Mouse (Mus musculus): Measurements from ENCODE around the gene Bet1l.

Bet1l gene

DNA sequence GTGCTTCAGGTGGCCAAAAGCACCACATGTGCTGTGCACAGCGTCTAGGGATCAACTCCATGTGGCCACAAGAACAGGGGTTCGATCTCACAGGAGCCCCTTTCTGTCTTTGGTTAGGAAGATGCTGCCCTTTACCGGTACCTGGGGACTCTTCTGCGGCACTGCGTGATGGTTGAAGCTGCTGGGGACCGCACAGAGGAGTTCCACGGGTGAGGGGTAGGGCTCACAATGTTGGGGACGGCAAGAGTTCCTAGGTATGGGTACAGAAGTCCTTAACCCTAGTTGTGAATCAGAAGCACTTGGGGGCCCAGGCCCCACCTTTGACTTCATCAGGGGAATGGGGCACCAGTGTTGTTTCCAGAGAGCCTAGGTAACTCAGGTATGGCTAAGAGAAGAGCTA lies 1.4 kb upstream of the Bet1l start:
- no peak for DNase-seq (ENCODE audit: low spot score in 2 of 2)

DNA sequence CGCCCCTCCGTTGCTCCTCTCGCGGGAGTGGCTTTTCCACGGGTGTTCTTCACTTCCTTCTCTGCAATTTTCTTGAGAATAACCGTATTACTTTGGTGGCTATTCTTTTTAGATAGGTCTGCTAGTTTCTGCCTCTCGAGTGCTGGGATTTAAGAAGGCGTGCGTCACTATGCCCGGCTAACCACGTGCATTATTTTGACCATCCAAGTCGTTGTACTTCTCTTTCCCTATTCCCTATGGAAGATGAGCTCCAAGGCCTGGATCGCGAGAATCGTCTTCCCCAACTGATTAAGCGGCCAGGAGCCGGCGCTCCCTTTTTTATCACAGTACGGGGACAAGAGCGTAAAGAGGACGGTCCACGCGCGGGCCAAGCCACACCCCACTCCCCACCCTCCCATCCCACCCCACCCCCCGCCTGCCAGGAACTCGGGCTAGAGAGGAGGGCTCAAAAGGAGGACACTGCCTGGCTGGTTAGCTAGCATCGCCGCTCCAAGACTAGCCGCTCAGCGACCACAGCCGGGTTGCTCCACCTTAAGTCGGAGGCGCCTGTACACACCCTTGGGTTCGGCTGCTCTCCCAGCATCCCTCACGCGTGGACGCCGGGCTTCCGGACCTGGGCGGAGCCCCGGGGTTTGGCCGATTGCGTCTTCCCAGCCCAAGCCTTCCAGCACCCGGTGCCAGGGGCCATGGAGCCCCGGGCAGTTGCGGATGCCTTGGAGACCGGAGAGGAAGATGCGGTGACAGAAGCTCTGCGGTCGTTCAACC lies 410 bp downstream of the Bet1l start, which contains the start of gene Ric8a:
Ric8a (plus strand) TSS at position 173 of the 765 bp plus-strand sequence.
- peak; percentile 85 to 86 for DNase-seq (ENCODE audit: low spot score in 2 of 2)

DNA sequence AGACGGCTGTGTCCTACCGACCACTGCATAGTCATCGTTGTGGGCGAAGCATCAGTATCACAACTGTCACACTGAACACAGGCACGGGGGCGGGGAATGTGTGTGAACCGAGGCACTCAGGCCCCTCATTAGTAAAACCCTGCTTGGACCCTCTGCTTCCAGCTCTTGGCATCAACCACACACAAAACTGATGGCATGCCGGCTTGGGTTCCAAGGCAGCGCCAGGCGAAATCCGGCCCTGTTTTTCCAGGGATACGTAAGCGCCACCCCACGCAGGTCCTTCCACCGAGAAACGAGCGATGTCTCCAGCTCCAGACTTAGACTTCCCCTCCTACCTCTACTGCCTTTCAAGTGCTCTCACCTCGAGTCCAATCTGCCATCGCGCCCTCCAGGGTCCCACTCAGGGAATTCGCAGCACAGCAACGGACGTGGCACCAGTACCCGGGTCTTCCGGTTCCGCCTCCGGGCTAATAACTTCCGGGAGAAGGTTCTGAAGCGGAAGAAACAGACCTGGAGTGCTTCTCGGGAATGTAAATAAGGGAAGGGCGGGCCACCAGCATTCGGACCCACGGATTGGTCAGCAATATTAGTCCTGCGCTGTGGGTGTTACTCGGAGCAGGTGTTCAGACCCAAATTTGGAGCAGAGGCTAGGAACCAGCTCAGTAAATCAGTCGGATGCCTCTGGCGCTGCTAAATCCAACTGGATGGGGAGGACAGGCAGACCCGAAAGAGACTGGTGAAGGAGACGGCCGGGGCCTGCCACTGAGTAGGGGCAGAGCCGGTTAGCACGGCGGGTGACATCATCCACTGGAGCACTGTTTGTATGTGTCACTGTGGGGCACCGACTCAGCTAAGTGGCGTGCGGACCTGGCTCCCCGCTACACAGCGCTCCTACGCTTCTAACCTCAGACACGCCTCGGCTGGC lies 1.3 kb downstream of the Bet1l start, which contains the start of gene Gm45785:
Gm45785 (minus strand) TSS at position 472 of the 925 bp plus-strand sequence.
- peak; percentile 78 to 90 for DNase-seq (ENCODE audit: low spot score in 2 of 2)

DNA sequence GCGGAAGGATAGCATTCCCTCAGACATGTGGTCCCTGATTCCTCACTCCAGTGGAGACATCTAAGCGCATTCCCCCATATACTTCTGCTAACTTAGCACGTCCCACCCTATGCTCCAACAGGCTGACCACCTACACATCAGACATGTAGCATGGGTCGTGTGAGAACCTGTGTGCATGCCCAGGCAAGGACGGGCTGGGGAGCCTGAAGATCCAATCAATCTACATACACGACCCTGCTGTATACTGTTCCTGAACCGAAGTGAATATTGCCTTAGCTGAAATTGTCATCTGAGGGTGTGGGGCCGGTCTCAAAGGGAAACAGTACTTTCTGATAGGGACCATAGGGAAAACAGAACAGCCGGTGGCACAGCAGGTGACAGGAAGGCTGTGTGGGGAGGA lies 2.2 kb downstream of the Bet1l start:
- DNase-seq (ENCODE audit: low spot score in 2 of 2) = no peak

DNA sequence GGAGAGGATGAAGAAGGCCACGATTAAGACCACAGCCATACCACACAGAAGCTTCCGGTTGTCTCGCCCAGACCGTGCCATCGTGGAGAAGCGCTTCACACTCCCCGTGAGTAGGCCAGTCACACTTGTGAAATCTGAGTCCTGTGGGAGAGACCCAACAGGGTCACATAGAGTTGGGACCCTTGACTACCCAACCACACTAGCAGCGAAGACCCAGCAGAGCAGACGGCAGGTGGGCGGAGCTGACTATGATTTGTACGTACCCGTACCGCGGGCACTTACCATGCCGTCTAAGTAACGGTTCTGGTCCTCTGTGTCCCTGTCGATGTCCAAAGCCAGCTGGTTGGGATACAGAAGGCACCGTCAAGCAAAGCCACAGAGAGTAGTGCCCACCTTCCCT lies 2.9 kb downstream of the Bet1l start:
- DNase-seq (ENCODE audit: low spot score in 2 of 2) = no peak

DNA sequence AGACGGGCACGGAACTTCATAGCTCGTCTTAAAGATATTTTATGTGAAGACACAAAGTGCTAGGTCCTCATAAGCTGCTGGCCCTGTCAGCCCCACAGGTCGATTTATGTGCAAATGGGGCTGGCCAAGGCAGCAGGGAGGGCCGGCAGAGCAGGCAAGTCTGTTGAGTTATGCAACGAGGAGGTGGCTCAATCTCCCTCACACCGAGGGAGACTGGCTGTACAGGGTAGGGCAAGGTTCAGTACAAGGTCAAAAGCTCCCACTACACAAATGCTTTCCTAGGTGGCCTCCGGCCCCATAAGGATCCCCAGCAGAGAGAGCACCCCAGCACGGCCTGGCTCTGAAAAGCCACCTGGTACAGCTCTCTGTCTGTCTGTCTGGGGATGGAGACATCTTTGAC lies 4.0 kb downstream of the Bet1l start:
- no peak for DNase-seq (ENCODE audit: low spot score in 2 of 2)

DNA sequence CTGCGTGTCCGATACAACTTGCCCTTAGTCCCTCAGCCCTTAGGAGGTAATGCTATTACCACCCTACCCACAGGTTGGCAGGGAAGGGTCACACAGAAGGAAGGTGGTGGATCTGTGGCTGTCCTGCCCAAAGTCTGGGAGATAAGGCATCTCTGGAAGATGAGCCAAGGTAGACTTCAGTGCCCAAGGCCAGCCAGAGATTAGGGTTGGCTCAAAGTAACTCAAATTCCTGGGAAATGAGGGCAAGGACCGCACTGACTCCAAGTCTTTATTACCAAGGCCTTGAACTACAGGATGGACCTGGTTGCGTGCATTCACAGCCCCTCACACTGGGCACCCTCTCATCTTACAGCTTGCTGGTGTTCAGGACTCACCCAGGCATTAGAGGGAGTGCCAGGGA lies 5.5 kb downstream of the Bet1l start:
- DNase-seq (ENCODE audit: low spot score in 2 of 2) = no peak

DNA sequence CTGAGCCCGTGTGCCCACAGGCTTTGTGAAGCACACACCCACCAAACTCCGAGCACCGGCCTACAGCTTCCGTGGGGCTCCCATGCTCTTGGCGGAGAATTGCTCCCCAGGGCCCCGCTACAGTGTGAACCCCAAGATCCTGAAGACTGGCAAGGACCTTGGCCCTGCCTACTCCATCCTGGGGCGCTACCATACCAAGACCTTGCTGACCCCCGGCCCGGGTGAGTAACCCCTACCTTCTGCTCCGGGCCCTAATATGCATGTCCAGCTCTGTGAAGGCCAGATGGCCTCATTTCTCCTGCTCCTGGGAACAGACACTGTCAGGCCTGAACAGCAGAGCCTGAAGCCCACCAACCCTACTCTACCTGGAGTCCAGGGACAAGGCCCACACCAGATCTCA lies 8.8 kb downstream of the Bet1l start:
- DNase-seq (ENCODE audit: low spot score in 2 of 2) = no peak

DNA sequence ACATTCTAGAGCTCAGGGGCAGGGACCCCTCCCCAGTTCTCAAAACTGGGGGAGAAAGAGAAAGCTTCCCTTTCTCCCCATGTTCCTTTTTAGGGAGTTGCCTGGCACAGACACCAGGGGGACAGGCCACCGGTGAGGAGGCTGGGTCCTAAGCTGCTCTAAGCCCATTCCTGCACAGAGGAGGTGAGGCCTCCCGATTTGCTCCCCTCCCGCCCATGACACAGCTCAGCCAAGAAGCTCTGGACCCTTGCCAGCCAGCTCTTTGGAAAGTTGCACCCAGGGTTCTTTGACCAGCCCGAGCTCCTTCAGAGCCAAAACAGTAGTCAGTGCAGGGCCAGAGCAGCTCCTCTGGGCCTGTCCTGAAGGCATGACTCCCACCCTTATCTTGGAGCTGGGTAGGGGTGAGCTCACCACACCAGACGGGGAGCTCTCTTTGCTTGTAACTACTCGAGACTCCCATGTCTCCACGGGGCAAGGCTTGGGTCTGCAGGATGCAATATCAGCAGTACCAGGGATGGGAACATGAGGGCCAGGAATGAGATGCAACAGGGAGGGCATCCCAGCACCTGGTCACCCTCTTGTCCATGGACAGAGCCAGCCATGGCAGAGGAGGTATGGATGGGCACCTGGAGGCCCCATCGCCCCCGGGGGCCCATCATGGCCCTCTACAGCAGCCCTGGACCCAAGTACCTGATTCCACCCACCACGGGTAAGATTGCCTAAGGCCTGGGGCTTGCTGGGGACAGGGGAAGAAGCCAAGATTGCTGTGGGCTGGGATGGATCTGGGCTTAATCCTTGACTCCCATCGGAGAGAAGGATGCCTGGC lies 9.4 kb downstream of the Bet1l start, which contains the start of gene Odf3:
Odf3 (plus strand) TSS at position 51 of the 826 bp plus-strand sequence.
- no peak for DNase-seq (ENCODE audit: low spot score in 2 of 2)

DNA sequence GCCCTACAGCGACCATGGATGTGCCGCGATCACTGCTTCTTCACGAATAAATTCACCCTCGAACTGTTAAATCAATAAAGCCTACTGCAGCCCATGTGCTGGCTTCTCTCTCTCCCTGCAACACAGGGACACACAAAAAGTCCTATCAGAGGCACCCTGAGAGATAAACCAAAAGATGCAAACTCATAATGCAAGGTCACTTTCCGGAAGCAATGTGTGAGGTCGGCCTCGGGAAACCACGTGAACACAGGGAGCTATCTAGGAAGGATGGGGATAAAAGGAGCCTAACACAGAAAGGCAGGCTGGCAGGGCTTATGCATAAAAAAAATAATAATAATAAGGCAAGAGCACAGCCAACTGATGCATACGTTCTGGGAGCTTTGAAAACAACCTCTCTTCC lies 10.7 kb downstream of the Bet1l start:
- no peak for DNase-seq (ENCODE audit: low spot score in 2 of 2)

DNA sequence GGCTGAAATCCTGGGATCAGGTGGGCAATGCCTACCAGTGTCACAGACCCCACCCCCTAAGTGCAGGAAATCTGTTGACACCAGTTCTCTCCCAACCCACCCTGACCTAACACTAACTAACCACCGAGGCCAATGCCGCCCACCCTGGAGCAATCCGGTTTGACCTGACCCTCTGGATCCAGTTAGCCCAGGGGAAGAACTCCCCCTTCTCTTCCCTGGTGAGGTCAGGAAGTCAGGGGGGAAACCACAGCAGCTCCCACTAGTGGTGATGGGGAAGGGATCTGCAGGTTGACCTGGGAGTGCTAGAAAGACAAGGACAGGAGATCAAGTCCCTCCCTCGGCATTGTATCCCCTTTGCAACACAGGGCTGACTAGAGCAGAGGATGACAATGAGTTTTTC lies 11.7 kb downstream of the Bet1l start:
- DNase-seq (ENCODE audit: low spot score in 2 of 2) = no peak

DNA sequence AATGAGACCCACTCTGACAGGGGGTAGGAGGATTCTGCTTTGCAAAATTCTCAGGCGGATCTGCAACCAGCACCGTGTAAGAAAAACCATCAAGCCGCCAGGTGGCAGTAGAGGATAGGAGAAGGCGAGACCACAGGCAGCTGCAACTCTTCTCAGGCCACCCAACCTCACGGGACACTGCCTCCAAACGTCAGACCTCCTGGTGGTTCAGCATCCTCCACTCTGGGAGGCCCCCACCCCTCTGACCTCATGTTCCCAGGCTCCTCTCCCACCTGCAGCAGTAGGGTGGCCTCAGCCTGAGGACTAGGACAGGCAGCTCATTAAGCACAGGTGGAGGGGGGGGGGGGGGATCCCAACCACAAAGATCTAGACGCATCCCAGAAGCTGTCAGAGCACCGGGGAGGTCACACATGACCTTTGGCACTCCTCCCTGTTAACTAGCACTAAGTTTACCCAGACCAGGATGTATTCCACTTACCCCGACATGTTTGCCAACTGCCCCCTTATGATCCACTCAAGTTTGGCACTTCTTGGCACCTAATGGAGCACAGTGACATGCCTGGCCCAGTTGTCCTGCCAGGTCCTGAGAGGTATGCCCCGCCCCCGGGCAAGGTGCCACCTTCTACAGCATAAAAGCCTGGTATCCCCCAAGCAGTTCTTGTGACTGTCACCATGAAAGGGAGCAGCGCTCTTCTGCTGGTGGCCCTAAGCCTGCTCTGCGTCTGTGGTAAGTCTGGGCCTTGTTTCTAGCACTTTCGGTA lies 12.3 kb downstream of the Bet1l start, which contains the start of gene Scgb1c1:
Scgb1c1 (plus strand) TSS at position 643 of the 761 bp plus-strand sequence.
- DNase-seq (ENCODE audit: low spot score in 2 of 2) = peak; percentile 57 to 63

DNA sequence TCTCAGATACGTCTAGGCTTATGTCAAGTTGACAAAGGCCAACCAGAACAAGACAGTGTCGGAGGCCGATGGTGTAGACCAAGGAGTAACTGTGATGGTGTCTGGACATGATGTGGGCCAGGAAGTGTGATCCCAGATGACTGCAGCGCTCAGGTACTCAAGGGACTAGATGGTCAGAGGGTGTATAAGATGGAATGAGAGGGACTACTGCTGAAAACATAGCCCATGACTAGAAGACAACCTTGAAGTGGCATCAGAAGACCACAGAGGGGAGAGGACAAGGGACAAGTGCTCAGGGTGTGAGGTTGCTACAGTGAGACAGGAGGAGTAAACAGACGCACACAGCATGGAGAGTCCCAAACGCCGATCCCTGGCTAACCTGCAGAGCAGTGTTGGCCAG lies 13.6 kb downstream of the Bet1l start:
- DNase-seq (ENCODE audit: low spot score in 2 of 2) = no peak

DNA sequence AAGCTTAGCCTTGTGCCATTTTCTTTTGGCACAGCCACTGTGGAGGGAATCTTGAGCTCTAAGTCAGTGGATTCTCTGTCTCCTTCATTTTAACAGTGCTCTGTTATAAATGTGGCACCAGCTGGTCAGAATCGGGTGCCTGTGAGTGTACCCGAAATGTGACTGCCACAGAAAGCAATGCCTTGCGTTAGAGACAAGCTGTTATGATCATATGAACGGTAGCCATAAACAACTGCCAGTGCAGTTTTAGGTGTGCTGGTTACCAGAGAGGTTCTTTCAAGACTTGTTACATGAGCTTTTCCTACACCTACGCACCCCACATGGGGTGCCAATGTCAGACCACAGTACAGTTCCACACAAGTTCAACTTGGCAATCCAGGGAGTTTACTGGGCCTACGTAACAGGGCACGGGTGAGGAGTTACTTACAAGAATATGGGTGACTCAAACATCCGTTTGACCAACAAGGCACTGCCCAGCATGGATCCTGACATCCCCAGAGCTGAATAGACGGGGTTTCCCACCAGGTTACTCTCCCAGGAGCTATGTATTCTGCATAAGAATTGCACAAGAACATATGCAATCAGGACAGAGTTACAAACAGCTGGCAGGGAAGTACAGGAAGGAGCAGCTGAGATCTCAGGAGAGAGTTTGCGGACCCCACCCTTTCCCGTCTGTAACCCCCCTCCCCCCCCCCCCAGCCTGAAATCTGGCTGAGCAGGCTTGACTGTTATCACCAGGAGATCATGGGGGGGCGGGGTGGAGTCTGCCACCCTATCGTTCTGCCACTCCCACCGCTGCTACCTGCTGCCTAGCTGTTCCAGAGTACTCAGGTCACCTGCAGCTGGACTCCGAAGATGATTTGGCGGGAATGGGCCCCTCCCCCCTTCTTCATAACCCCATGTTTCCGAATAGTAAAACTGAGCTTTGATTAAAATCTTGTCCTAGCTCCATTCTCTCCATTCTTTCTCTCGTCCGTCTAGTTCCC lies 16.3 kb downstream of the Bet1l start:
- no peak for DNase-seq (ENCODE audit: low spot score in 2 of 2)

DNA sequence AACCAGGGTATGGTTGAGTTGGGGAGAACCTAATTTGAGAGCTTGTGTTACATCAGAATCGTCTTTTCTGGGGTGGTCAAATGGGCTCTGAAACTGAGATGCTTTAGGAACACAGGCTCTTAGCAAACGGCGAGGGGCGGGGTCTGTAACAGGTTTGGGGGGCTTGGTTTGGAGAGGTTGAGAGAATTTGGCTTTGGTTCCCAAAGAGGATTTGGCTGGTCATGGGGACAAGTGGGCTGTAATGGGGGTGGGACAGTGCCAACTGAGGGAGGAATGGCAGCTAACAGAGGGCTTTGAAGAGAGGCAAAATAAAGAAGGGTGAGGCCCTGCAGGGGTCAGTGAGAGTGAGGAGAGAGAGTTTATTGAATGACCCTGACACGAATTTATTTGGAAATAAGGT lies 17.8 kb downstream of the Bet1l start:
- no peak for DNase-seq (ENCODE audit: low spot score in 2 of 2)

DNA sequence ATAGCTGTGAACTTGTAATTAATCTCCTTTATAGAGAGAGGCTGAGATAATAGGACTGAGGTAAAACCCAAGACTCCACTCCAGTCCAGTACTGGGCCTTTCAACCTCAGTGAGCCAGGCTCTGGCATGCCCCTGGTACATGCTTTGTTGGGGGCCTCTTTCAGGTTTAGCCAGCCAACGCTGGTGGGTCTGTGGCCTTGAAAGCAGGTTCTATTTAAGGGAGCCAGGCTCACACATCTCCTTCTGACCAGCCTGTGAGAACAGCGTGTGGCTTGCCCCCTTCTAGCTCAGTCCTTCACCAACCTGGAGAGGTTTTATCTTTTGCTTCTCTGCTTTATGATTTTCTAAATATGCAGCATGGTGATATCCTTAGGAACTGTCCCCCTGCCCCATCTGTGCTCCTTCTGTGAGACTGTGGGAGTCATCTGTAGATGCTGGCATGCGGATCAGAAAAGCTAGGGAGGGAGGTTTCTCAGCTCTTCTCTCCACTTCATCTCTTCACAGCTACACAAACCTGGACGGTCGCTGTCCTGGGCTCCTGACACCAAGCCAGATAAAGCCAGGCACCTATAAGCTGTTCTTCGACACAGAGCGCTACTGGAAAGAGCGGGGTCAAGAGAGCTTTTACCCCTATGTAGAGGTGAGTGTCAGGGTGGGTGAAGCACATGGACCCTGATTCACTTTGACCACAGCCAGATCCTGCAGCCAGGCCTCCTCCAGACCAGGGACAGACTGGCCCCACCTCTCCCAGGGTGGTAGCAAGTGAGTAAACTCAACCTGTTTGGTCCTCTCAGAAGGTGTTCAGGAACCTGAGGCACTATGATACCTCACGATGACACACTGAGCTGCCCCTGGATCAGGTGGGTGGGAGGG lies 20.9 kb downstream of the Bet1l start:
- DNase-seq (ENCODE audit: low spot score in 2 of 2) = no peak

DNA sequence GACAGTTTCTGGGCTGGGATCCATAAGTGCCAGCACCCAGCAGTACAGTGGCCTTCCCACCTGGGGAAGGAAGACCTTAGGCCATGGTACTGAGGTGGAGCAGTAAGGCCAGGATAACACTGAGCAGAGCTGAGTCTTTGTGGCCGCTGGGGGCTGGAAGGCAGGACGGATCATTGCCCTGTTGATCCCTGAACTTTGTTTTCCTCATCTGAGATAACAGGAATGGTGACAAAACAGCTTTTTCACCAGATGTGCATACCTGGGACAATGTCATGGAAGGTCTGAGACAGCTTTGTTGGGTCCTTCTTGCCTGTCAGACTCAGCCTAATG lies 21.7 kb downstream of the Bet1l start:
- DNase-seq (ENCODE audit: low spot score in 2 of 2) = no peak

DNA sequence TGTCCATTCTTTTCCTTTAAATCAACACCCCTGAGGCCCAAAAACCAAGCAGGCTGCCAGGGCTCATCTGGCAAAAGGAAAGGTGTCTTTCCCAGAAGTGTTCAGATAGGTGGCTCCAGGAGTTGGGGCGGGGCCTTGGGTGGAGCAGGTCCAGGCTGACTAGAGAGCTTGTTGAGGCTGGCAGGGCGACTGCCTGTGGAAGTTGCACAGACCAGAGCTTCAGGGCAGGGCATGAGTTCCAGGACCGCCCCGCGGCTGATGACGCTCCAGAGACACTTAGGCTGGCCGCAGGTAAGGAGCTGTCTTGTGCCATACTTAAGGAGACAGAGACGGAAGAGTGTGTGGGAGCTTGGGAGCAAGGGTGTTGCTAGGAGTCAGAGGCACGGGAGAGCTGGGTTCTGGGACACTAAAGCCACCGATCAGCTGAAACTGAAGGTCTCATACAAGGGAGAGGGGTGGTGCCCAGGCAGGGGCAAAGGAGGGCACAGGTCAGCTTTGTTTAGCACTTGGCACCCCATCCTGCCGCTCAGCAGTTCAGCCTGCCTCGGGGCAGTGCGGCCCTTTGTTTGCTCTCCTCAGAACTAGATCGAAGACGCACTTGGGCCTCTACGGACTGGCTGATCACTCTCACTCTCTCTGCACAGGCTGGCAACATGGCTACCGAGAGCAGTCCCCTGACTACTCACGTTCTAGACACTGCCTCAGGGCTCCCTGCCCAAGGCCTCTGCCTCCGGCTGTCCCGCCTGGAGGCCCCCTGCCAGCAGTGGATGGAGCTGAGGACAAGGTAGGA lies 22.2 kb downstream of the Bet1l start, which contains the start of gene Urah:
Urah (plus strand) TSS at position 51 of the 790 bp plus-strand sequence.
- no peak for DNase-seq (ENCODE audit: low spot score in 2 of 2)
